Mouse (Mus musculus) splenic B cell, adult 2 months (primary cell): ENCODE data around the gene Ms4a14.
"Not testable (repeated sequence)": the region's sequence is repeated elsewhere in the genome, so short reads cannot be mapped to it uniquely, and the experiment has no call there.

Source experiments
- DNase-seq: peaks from one replicate; pipeline ENCODE4 v3.0.0-alpha.2; 2011; ENCODE audit warnings: low read depth, low spot score
- H3K27me3 ChIP-seq: 2 replicates; pipeline ENCODE4 v1.6.1; 2012; ENCODE audit warnings: mild to moderate bottlenecking, low read length, moderate library complexity, mixed read lengths; ENCODE audit not compliant: control insufficient read depth, poor library complexity, insufficient read depth, severe bottlenecking
- H3K36me3 ChIP-seq: 2 replicates; pipeline ENCODE4 v1.6.1; 2012; ENCODE audit warnings: mild to moderate bottlenecking, low read length, moderate library complexity, mixed read lengths; ENCODE audit not compliant: control insufficient read depth, poor library complexity, insufficient read depth, severe bottlenecking

Ms4a14 gene

GRCm38 (mm10) chr19:11283773-11284172 lies 30.5 kb downstream of the Ms4a14 start, which contains the start of gene Ms4a5:
Ms4a5 (minus strand) TSS chr19:11283873.
- H3K27me3 ChIP-seq = no peaks in the 10 kb centered on the region
- no peak for DNase-seq
- H3K36me3 ChIP-seq = no peaks in the 10 kb centered on the region

DNA sequence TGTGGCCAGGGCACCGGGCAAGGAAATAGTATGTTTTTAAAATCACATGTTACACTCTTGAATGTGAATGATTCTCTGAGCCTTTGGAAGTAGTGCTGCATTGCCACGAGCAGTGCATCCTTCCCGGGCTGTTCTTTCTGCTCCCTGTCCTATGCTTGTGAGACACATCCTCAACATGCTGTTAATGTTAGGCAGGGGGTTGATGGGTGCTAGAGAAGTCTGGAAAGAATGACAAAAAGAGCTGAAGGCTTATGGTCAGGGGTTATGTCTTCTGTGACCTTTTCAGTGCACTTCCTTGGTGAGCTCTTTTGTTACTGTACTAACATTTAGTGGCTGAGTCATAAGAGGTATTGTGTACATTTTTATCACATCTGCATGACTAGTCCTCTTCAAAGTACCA lies 34.0 kb downstream of the Ms4a14 start:
- Histone ChIP-seq H3K36me3 (no peaks in the 10 kb centered on the region), H3K27me3 (no peaks in the 10 kb centered on the region)
- DNase-seq = no peak

DNA sequence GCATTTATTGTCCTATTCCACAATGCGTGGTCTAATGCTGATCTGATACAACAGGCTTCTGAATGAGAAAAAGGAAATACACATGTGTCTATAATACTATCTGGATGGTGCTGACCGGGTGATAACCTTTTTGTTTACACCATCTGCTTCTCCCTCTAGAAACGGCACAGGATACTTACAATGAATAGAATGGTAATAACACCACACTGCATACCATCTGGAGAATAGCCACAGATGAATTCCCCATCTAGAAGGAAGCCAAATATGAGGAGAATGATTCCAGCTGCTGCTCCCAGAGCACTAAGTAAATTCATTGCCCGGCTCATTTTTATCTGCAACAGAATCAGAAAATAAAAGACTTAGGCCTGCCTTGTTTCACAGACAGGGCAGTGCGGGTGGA lies 37.8 kb downstream of the Ms4a14 start:
- Histone ChIP-seq H3K27me3 (no peaks in the 10 kb centered on the region), H3K36me3 (no peaks in the 10 kb centered on the region)
- no peak for DNase-seq

DNA sequence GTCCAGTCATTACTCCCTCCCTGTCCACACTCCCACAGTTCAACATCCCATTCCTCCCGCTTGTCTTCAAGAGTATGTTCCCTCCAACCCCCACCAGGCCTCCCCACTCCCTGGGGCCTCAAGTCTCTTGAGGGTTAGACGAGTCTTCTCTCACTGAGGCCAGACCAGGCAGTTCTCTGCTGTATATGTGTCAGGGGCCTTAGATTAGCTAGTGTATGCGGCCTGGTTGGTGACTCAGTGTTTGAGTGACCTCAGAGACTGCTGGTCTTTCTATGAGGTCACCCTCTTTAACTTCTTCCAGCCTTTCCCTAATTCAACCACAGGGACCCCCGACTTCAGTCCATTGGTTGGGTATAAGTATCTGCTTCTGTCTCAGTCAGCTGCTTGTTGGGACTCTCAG lies 47.3 kb downstream of the Ms4a14 start:
- no peaks in the 10 kb centered on the region for H3K36me3 ChIP-seq
- DNase-seq = no peak
- no peaks in the 10 kb centered on the region for H3K27me3 ChIP-seq

GRCm38 (mm10) chr19:11266052-11266845 lies 48.0 kb downstream of the Ms4a14 start, which contains the start of gene Ms4a1:
Ms4a1 (minus strand) TSS chr19:11266241.
- H3K36me3 ChIP-seq = no peaks in the 10 kb centered on the region
- H3K27me3 ChIP-seq = no peaks in the 10 kb centered on the region
- DNase-seq = peak; percentile 95

DNA sequence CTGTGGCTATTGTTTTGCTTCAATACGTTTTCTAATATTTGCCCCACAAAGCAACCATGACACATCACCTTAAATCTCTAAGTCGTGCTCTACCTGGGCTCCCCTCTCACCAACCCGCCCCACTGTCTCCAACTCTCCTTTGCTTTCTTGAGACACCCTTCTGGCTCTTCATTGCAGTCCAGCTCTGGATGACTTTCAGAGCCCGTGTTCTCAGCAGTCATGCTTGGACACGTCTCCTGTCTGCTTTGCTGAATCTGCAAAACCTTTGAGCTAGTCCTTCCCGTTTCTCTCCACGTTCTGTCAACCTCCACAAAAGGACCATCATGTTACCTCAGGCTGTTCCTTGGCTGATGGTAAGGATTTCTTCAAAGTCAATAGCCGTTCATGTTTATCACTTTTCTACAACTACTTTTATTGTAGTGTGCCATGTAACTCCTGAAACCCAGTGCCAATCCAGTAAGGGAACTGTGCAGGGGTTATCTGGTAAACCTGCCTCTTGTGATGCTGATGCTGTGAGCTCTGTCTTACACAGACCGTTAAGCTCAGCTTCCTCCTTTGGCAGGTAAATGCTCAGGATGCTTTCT lies 49.6 kb downstream of the Ms4a14 start:
- Histone ChIP-seq H3K36me3 (no peaks in the 10 kb centered on the region), H3K27me3 (no peaks in the 10 kb centered on the region)
- peak; percentile 56 for DNase-seq

- Histone ChIP-seq H3K36me3 (peaks cover 8% of the 10 kb centered on the region; the same call in 1 of the 2 replicates), H3K27me3 (no peaks in the 10 kb centered on the region)
- DNase-seq = peak; percentile 60
Observed at GRCm38 (mm10) chr19:11263549-11263948, 50.7 kb downstream of the Ms4a14 start.

GRCm38 (mm10) chr19:11262932-11263331 lies 51.3 kb downstream of the Ms4a14 start:
- not testable (repeated sequence) for H3K27me3 ChIP-seq
- DNase-seq = peak; percentile 66
- peaks cover 14% of the 10 kb centered on the region; the same call in 1 of the 2 replicates for H3K36me3 ChIP-seq

DNA sequence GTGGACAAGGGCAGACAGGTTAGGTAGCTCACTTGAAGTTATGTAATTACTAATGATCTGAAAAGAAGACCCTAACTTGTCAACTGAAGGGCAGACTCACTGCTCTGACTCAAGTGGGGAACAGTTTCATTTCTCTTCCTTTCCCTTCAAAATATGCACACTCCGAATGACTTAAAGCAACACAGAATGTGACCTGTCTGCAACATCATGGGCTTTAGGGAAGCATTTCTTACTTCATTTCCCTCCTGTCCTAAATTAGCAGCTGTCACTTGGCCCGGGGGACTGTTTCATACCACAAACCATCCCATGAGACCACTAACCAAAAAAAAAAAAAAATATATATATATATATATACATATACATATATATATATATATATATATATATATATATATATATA lies 52.7 kb downstream of the Ms4a14 start:
- H3K27me3 ChIP-seq = no peaks in the 10 kb centered on the region
- H3K36me3 ChIP-seq = peaks cover 22% of the 10 kb centered on the region
- DNase-seq = peak; percentile 42
